Mouse (Mus musculus) embryonic fibroblast, embryonic 13.5 days (primary cell): ENCODE measurements around the gene Slc12a3.

Source experiments
- CTCF ChIP-seq: IDR thresholded peaks from 2 replicates; pipeline ENCODE4 v1.5.1; 2011; ENCODE audit warnings: mild to moderate bottlenecking, control low read depth, low read length, moderate library complexity, borderline replicate concordance; ENCODE audit not compliant: insufficient read depth
- POLR2A ChIP-seq: IDR thresholded peaks from 2 replicates; pipeline ENCODE4 v1.6.1; 2011; ENCODE audit warnings: low read depth, mild to moderate bottlenecking, control low read depth, low read length, moderate library complexity

GRCm38 (mm10) chr8:94284204-94284603 lies 44.8 kb upstream of the Slc12a3 start:
- no peak for TF ChIP-seq CTCF
- no peak for TF ChIP-seq POLR2A
